Comparison of ENCODE assay signal across 8 mouse cellular contexts in genomic region chr7:80191455-80191854, GRCm38 (mm10). TPM values are rescaled to one million over a fixed set of nuclear protein-coding genes. Genes with fewer than 3 reads are reported as not detected.
DNase-seq lines count a peak whose midpoint lies in the region; ATAC-seq and TF ChIP-seq lines count a peak whose summit lies in the region.

No protein-coding gene starts in this region.

- 44% methylated on average over 5 of the region's 5 CpGs for WGBS in heart, embryonic 15.5 days
- WGBS in limb, embryonic 10.5 days: 56% methylated on average over 5 of the region's 5 CpGs
- 28% methylated on average over 5 of the region's 5 CpGs for WGBS in midbrain, embryonic 13.5 days

- H3K4me3 ChIP-seq in MEL (ENCODE audit: control insufficient read depth in 1 of 2, insufficient read depth in 1 of 2, low read depth in 2 of 2, low read length in 2 of 2): peak overlapping the region in 1 of 2 experiments; percentile 88; a peak in 2 of 4 replicates
- H3K4me3 ChIP-seq in heart, embryonic 15.5 days: no peak overlapping the region
- H3K4me3 ChIP-seq in limb, embryonic 10.5 days: no peak overlapping the region
- no peak overlapping the region for H3K4me3 ChIP-seq in midbrain, embryonic 13.5 days (replicated peaks)

- H3K9me3 ChIP-seq in MEL (replicated peaks; ENCODE audit: insufficient read depth, low read length): no peaks in the 10 kb centered on the region
- no peaks in the 10 kb centered on the region for H3K9me3 ChIP-seq in heart, embryonic 15.5 days (replicated peaks)
- H3K9me3 ChIP-seq in limb, embryonic 10.5 days (replicated peaks): no peaks in the 10 kb centered on the region
- H3K9me3 ChIP-seq in midbrain, embryonic 13.5 days: no peaks in the 10 kb centered on the region

- H3K27me3 ChIP-seq in MEL (ENCODE audit: control insufficient read depth in 1 of 2, insufficient read depth in 2 of 2, low read length in 2 of 2): no peaks in the 10 kb centered on the region
- H3K27me3 ChIP-seq in heart, embryonic 15.5 days: no peaks in the 10 kb centered on the region
- H3K27me3 ChIP-seq in limb, embryonic 10.5 days (ENCODE audit: low read depth, poor library complexity, severe bottlenecking): 0 out of 2 replicates have a peak, but pooled peaks cover 3% of the 10 kb centered on the region
- no peaks in the 10 kb centered on the region for H3K27me3 ChIP-seq in midbrain, embryonic 13.5 days

- ATAC-seq in heart, embryonic 15.5 days (replicated peaks; ENCODE audit: insufficient number of reproducible peaks, insufficient read depth, low FRiP score, low read depth): 0 out of 2 replicates have a peak, but pooled peaks have one; percentile 10
- no peak for ATAC-seq in midbrain, embryonic 13.5 days

- DNase-seq in B cell, adult 2 months: peak; percentile 61 to 62
- peak; percentile 72 for DNase-seq in MEL (ENCODE audit: low read depth, low spot score)
- DNase-seq in limb, embryonic 10.5 days (ENCODE audit: low spot score): peak; percentile 53
- peak; percentile 51 for DNase-seq in thymus, postnatal 14 days
- no peak for DNase-seq in frontal cortex, postnatal 10 days (ENCODE audit: low spot score in 2 of 2)
- no peak for DNase-seq in left cerebral cortex, postnatal 25 days (ENCODE audit: low spot score in 2 of 2)

- TF ChIP-seq CTCF in MEL (IDR thresholded peaks at IDR 0.05 in 2 of 3, conservative IDR thresholded peaks at IDR 0.05 in 1 of 3; ENCODE audit: control insufficient read depth in 1 of 3, insufficient read depth in 1 of 3, low read depth in 2 of 3, low read length in 3 of 3, poor library complexity in 1 of 3, severe bottlenecking in 1 of 3): no peak

- H3K4me2 ChIP-seq in heart, embryonic 15.5 days: peak overlapping the region; percentile 60
- H3K4me2 ChIP-seq in midbrain, embryonic 13.5 days (replicated peaks): peak overlapping the region; percentile 42; the same call in 1 of the 2 replicates

- H3K27ac ChIP-seq in MEL (ENCODE audit: control insufficient read depth, low read depth, low read length): peak overlapping the region; percentile 78
- H3K27ac ChIP-seq in heart, embryonic 15.5 days: peak overlapping the region; percentile 92
- H3K27ac ChIP-seq in limb, embryonic 10.5 days: peak overlapping the region; percentile 91
- peak overlapping the region; percentile 83 for H3K27ac ChIP-seq in midbrain, embryonic 13.5 days

- H3K79me2 ChIP-seq in MEL (ENCODE audit: control insufficient read depth, insufficient read depth, low read length, poor library complexity): no peaks in the 10 kb centered on the region; the same call in 1 of the 2 replicates

- H3K4me1 ChIP-seq in MEL (ENCODE audit: control insufficient read depth in 1 of 2, insufficient read depth in 2 of 2, low read length in 2 of 2): peaks cover 7 to 17% of the 10 kb centered on the region in 2 experiments
- peaks cover 70% of the 10 kb centered on the region for H3K4me1 ChIP-seq in heart, embryonic 15.5 days (replicated peaks)
- H3K4me1 ChIP-seq in limb, embryonic 10.5 days: peaks cover 52% of the 10 kb centered on the region
- peaks cover 76% of the 10 kb centered on the region for H3K4me1 ChIP-seq in midbrain, embryonic 13.5 days (replicated peaks)

- no peak for TF ChIP-seq RAD21 in MEL (IDR thresholded peaks at IDR 0.05; ENCODE audit: low read depth, low read length)

- H3K36me3 ChIP-seq in MEL (ENCODE audit: control insufficient read depth in 1 of 2, insufficient read depth in 2 of 2, low read length in 2 of 2): peaks cover 0 to 11% of the 10 kb centered on the region in 2 experiments; a peak in 2 of 4 replicates
- no peaks in the 10 kb centered on the region for H3K36me3 ChIP-seq in heart, embryonic 15.5 days
- H3K36me3 ChIP-seq in limb, embryonic 10.5 days: no peaks in the 10 kb centered on the region
- H3K36me3 ChIP-seq in midbrain, embryonic 13.5 days: no peaks in the 10 kb centered on the region

- TF ChIP-seq EP300 in MEL (IDR thresholded peaks at IDR 0.05; ENCODE audit: low read depth in 1 of 2, low read length in 2 of 2): no peak

- TF ChIP-seq POLR2A in MEL (IDR thresholded peaks at IDR 0.05; ENCODE audit: control insufficient read depth in 1 of 2, insufficient read depth in 1 of 2, low read depth in 1 of 2, low read length in 2 of 2, poor library complexity in 1 of 2): no peak

- intact Hi-C loops in left cerebral cortex, postnatal 25 days (cut with DNase I): no loop called here

- H3K9ac ChIP-seq in MEL (ENCODE audit: control insufficient read depth, low read depth, low read length, poor library complexity, severe bottlenecking): peak overlapping the region; percentile 79
- H3K9ac ChIP-seq in heart, embryonic 15.5 days: peak overlapping the region; percentile 42
- H3K9ac ChIP-seq in midbrain, embryonic 13.5 days (replicated peaks): no peak overlapping the region; the same call in 1 of the 2 replicates

TF ChIP-seq in MEL, 35 proteins besides CTCF, POLR2A, EP300 and RAD21:
- TF ChIP-seq NELFE (IDR thresholded peaks at IDR 0.05; ENCODE audit: low read depth, low read length) (0 out of 2 replicates have a peak, but pooled peaks have one; percentile 0), ELF1 (IDR thresholded peaks at IDR 0.05; ENCODE audit: low read depth, low read length) (no peak)

RNA-seq across cellular contexts. Expression of gene Sema4b, which starts 4.8 kb away (rescaled TPM):
- total RNA-seq in MEL (2012; rRNA removed): 8.4 and 10.9 TPM in 2 replicates
- 10 to 100 TPM in 1 of 2 experiments, not detected in 1; 17.3 TPM for polyA plus RNA-seq in MEL (2012; ENCODE audit: insufficient read depth in 1 of 2, insufficient read length in 2 of 2, low read depth in 1 of 2, low replicate concordance in 2 of 2, missing spikeins in 1 of 2)
- 12.4 and 14.0 TPM in 2 replicates for polyA plus RNA-seq in heart, embryonic 15.5 days (2015; fragmentation: Nextera tagmentation; extraction: Ambion mirVana)
- polyA plus RNA-seq in limb, embryonic 10.5 days (2016; fragmentation: Nextera tagmentation; extraction: Ambion mirVana): 8.1 and 9.9 TPM in 2 replicates
- 22.8 and 24.0 TPM in 2 replicates for polyA plus RNA-seq in midbrain, embryonic 13.5 days (2015; fragmentation: Nextera tagmentation; extraction: Ambion mirVana)
- total RNA-seq in left cerebral cortex, postnatal 25 days (2021): 10 to 100 TPM; 17.4 to 20.5 TPM

RNA-seq across cellular contexts. Expression of gene Cib1, which starts 41.2 kb away (rescaled TPM):
- total RNA-seq in MEL (2012; rRNA removed): 69.3 and 84.5 TPM in 2 replicates
- polyA plus RNA-seq in MEL (2012; ENCODE audit: insufficient read depth in 1 of 2, insufficient read length in 2 of 2, low read depth in 1 of 2, low replicate concordance in 2 of 2, missing spikeins in 1 of 2): 100 to 1,000 TPM in 1 of 2 experiments, not detected in 1; 145 TPM
- polyA plus RNA-seq in heart, embryonic 15.5 days (2015; fragmentation: Nextera tagmentation; extraction: Ambion mirVana): 48.7 and 65.4 TPM in 2 replicates
- polyA plus RNA-seq in limb, embryonic 10.5 days (2016; fragmentation: Nextera tagmentation; extraction: Ambion mirVana): 68.6 and 75.3 TPM in 2 replicates
- polyA plus RNA-seq in midbrain, embryonic 13.5 days (2015; fragmentation: Nextera tagmentation; extraction: Ambion mirVana): 30.1 and 38.1 TPM in 2 replicates
- total RNA-seq in left cerebral cortex, postnatal 25 days (2021): 10 to 100 TPM; 18.4 to 19.9 TPM

RNA-seq across cellular contexts. Expression of gene Gdpgp1, which starts 41.2 kb away (rescaled TPM):
- 3.4 and 4.0 TPM in 2 replicates for total RNA-seq in MEL (2012; rRNA removed)
- polyA plus RNA-seq in MEL (2012; ENCODE audit: insufficient read depth in 1 of 2, insufficient read length in 2 of 2, low read depth in 1 of 2, low replicate concordance in 2 of 2, missing spikeins in 1 of 2): 1 to 10 TPM in 1 of 2 experiments, not detected in 1; 4.6 TPM
- polyA plus RNA-seq in heart, embryonic 15.5 days (2015; fragmentation: Nextera tagmentation; extraction: Ambion mirVana): 2.7 and 3.8 TPM in 2 replicates
- polyA plus RNA-seq in limb, embryonic 10.5 days (2016; fragmentation: Nextera tagmentation; extraction: Ambion mirVana): 7.2 and 7.5 TPM in 2 replicates
- polyA plus RNA-seq in midbrain, embryonic 13.5 days (2015; fragmentation: Nextera tagmentation; extraction: Ambion mirVana): 4.2 and 4.3 TPM in 2 replicates
- 1 to 10 TPM; 5.9 to 6.6 TPM for total RNA-seq in left cerebral cortex, postnatal 25 days (2021)

RNA-seq across cellular contexts. Expression of gene Ttll13, which starts 54.7 kb away (rescaled TPM):
- 0.39 and 0.46 TPM in 2 replicates for total RNA-seq in MEL (2012; rRNA removed)
- under 1 TPM in 1 of 2 experiments, not detected in 1; 0.40 TPM for polyA plus RNA-seq in MEL (2012; ENCODE audit: insufficient read depth in 1 of 2, insufficient read length in 2 of 2, low read depth in 1 of 2, low replicate concordance in 2 of 2, missing spikeins in 1 of 2)
- polyA plus RNA-seq in heart, embryonic 15.5 days (2015; fragmentation: Nextera tagmentation; extraction: Ambion mirVana): 0.63 and 1.2 TPM in 2 replicates
- polyA plus RNA-seq in limb, embryonic 10.5 days (2016; fragmentation: Nextera tagmentation; extraction: Ambion mirVana): 0.50 and 0.61 TPM in 2 replicates
- 1.9 and 2.0 TPM in 2 replicates for polyA plus RNA-seq in midbrain, embryonic 13.5 days (2015; fragmentation: Nextera tagmentation; extraction: Ambion mirVana)
- 1 to 10 TPM; 1.1 to 2.2 TPM for total RNA-seq in left cerebral cortex, postnatal 25 days (2021)

Comparison
In these comparisons a context has a peak if more than half of its experiments do, and no peak if none do; other contexts are left out.
1. DNase-seq: peak in B cell, adult 2 months (2 of 2), MEL (single experiment), limb, embryonic 10.5 days (single experiment) and thymus, postnatal 14 days (single experiment); none in frontal cortex, postnatal 10 days (0 of 2) and left cerebral cortex, postnatal 25 days (0 of 2).
2. Peak in every context shown above with its lines, with median percentiles within 50 percentile points of each other: H3K27ac ChIP-seq.